Mouse (Mus musculus) brain, embryonic 14.5 days (tissue): Measurements from ENCODE around the gene Ahdc1.
A peak's percentile ranks its signal among the peaks of the same experiment; 100 is the strongest.

Experiments used
- CTCF ChIP-seq: fragments of 200-500 bp; IDR thresholded peaks from 2 replicates; pipeline ENCODE4 v1.5.1; 2012; ENCODE audit warnings: inconsistent platforms, mild to moderate bottlenecking, moderate library complexity, borderline replicate concordance; ENCODE audit not compliant: insufficient read depth, insufficient read length; ENCODE audit errors: extremely low read depth
- POLR2A ChIP-seq: fragments of 200-500 bp; IDR thresholded peaks from 2 replicates; pipeline ENCODE4 v1.6.1; 2012; ENCODE audit warnings: mild to moderate bottlenecking, inconsistent platforms, borderline replicate concordance; ENCODE audit not compliant: poor library complexity, insufficient read depth, insufficient read length, severe bottlenecking; ENCODE audit errors: extremely low read depth

DNA sequence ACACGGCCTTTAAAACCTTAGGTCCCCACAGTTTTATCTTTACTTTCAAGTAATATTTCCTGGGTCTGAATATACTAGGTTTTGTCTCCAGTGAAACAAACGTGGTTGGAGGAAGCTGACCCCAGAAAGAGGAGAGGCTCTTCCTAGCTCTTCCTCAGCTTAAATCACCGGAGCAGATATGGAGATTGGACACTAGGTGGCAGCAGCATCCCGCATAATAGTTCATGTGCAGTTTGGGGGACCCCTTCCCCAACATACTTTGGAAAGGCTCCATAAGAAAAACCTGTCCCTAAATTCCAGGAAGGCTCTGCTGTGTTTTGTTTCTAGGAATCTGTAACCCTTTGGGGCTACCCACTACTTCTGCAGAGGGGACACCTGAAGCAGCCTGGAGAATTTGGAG, 1.9 kb upstream of the Ahdc1 start:
- TF ChIP-seq CTCF (peak; percentile 80; the same call in 1 of the 2 replicates), POLR2A (no peak)
